Mouse (Mus musculus) activated CD4-positive, CD25-positive, alpha-beta regulatory T cell (primary cell): Measurements from ENCODE around the gene Ttll1. TPM values are rescaled to one million over a fixed set of nuclear protein-coding genes. Genes with fewer than 3 reads are reported as not detected.

Source experiments
- polyA plus RNA-seq, 2 experiments: library from polyadenylated mRNA; unstranded; fragments of 100-300 nt; shearing (Covaris generic); gene quantifications; one replicate each; pipeline ENCODE4 v1.2.1; 2017

Gene Ttll1
- polyA plus RNA-seq = 1 to 10 TPM; 5.1 to 7.1 TPM

DNA sequence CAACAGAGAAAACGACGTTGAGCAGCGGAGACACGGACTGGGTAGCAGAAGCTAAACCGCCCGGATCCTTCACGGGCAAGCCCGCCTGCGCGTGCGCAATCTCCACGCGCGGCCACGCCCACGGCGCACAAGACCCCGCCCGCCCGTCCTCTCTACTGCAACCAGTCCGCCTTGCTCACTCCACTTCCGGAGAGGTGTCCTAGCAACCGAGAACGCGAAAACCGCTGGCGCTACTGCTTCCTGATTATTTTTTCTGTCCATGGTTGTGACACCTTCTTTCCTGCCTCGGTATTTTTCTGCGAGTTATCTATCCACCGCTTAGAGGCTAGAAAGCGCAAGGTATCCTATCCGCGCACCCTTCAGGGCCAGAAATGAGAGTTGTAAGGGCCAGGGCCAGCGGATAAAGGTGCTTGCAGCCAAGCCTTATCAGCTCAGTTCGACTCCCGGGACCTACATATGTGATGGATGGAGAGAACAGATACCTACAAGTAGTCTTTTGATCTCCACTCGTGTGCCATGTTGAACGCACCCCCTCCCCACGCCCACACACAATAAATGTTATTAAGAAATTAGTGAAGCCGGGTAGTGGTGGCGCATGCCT is at the start of gene Ttll1:
TSS of gene Ttll1 (minus strand) at position 89 of the 601 bp plus-strand sequence.

DNA sequence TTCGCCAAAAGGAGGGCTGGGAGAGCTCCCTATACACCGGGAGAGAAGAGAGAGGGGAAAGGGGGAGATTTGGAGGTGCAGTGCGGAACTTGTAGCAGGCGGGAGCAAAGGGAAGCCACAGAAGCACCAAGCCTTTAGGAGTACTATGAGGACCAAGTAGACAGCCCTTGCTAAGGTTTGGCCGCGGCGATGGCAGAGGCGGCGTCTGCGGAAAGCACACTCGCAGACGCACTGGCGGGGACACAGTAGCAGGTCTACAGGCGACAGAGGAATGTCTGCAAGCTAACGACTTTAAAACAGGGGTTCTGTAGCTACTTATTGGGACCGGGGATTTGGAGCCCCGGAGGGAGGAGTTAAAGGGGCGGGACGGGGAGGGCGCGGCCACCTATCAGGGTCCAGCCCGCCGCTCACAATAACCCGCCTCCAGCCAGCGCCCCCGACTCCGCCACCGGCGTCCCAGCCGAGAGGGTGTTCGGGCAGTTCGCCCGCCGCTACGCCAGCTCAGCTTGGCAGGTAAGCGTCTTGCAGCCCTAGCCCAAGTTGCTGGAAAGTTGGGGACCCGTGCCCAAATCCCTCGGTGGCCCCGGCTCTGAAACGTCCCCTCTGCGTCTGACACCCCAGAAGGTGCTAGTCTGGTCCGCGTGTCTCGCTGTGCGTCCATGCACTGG is 15.9 kb upstream of the Ttll1 start, which contains the start of gene Bik:
TSS of gene Bik (plus strand) at position 439 of the 668 bp plus-strand sequence.

DNA sequence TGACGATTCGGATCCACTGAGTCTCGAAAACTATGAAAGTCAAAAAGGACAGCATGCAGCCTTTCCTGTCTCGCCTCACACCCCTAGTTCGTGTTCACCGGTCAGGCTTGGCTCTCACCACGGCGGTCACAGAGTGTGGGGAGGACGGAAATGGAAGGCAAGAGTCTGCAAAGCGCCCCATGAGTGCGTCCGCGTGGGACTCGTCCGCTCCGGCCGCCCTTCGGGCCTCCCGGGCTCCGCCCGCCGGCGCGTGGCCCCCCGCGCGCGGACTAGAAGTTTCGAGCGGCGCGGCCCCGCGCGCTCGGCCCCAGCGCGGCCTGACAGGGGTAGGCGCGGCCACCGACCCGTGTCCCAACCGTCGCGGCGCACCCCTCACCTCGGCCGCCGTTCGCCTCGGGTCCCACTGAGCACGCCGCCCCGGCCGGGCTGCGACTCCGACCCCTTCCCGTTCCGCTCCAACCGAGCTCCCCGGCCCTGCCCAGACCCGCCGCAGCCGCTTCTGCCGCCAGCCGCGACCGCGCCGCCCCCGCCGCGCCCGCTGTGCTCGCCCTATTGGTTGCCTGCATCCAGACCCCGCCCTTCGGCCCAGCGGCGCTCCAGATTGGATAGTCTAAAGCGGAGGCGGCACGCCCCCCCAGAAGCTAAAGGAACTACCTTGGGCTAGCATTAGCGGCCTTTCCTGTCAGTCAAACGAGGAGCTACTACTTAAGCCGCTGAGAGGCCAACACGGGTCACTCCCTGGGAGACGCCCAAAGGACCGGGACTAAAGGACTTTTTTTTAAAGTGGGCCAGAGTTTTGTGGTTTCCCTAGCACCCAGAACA is 46.4 kb downstream of the Ttll1 start, which contains the start of gene Pacsin2:
TSS of gene Pacsin2 (minus strand) at position 524 of the 822 bp plus-strand sequence.

Other genes starting within 250 kb of the Ttll1 start
- gene Arfgap3, start 160.6 kb downstream of the Ttll1 start, polyA plus RNA-seq = 10 to 100 TPM; 14.5 to 15.7 TPM
- gene Pacsin2, start 46.3 kb downstream of the Ttll1 start, polyA plus RNA-seq = 10 to 100 TPM; 42.0 to 56.0 TPM
- 1 to 10 TPM; 3.5 to 3.7 TPM for gene Bik, start 16.0 kb upstream of the Ttll1 start, polyA plus RNA-seq
- 100 to 1,000 TPM; 394 to 406 TPM for gene Tspo, start 52.7 kb upstream of the Ttll1 start, polyA plus RNA-seq
- 10 to 100 TPM; 23.3 to 26.6 TPM for gene Mcat, start 52.9 kb upstream of the Ttll1 start, polyA plus RNA-seq
- gene Ttll12, start 84.3 kb upstream of the Ttll1 start, polyA plus RNA-seq = 10 to 100 TPM; 15.8 to 19.8 TPM
- under 1 TPM; 0.11 to 0.77 TPM for gene Scube1, start 214.1 kb upstream of the Ttll1 start, polyA plus RNA-seq